Mouse (Mus musculus) liver, adult 2 months (tissue): ENCODE data around the gene Kif22. TPM values are rescaled to one million over a fixed set of nuclear protein-coding genes. Genes with fewer than 3 reads are reported as not detected.

Source experiments
- DNase-seq: peaks from one replicate; pipeline ENCODE4 v3.0.0-alpha.2; 2011; ENCODE audit warnings: low read depth, low spot score; ENCODE audit errors: extremely low read depth
- H3K27ac ChIP-seq: fragments of 200-500 bp; replicated peaks from 2 replicates; pipeline ENCODE4 v1.5.1; 2012; ENCODE audit warnings: low read depth, mild to moderate bottlenecking, control low read depth, inconsistent platforms, low read length; ENCODE audit not compliant: insufficient read depth
- H3K27me3 ChIP-seq: fragments of 200-500 bp; 2 replicates; pipeline ENCODE4 v1.6.1; 2012; ENCODE audit warnings: mild to moderate bottlenecking, moderate library complexity, low read length, inconsistent platforms; ENCODE audit not compliant: control insufficient read depth, insufficient read depth
- H3K36me3 ChIP-seq: fragments of 200-500 bp; 2 replicates; pipeline ENCODE4 v1.6.1; 2012; ENCODE audit warnings: low read length, inconsistent platforms; ENCODE audit not compliant: control insufficient read depth, insufficient read depth
- H3K4me1 ChIP-seq: fragments of 200-500 bp; 2 replicates; pipeline ENCODE4 v1.6.1; 2011; ENCODE audit warnings: low read length; ENCODE audit not compliant: control insufficient read depth, insufficient read depth
- H3K4me3 ChIP-seq: fragments of 200-500 bp; 2 replicates; pipeline ENCODE4 v1.5.1; 2011; ENCODE audit warnings: low read depth, mild to moderate bottlenecking, control low read depth, low read length, moderate library complexity; ENCODE audit not compliant: insufficient read depth
- H3K79me2 ChIP-seq: fragments of 200-500 bp; 2 replicates; pipeline ENCODE4 v1.6.1; 2012; ENCODE audit warnings: inconsistent platforms, mild to moderate bottlenecking, low read length, moderate library complexity; ENCODE audit not compliant: control insufficient read depth, insufficient read depth
- H3K9ac ChIP-seq: fragments of 200-500 bp; 2 replicates; pipeline ENCODE4 v1.6.1; 2012; ENCODE audit warnings: low read depth, mild to moderate bottlenecking, control low read depth, inconsistent platforms, low read length
- CTCF ChIP-seq: fragments of 200-500 bp; IDR thresholded peaks from 2 replicates; pipeline ENCODE4 v1.5.1; 2011; ENCODE audit warnings: low read depth, low read length, control low read depth
- POLR2A ChIP-seq: fragments of 200-500 bp; IDR thresholded peaks from 2 replicates; pipeline ENCODE4 v1.6.1; 2011; ENCODE audit warnings: low read length, control low read depth; ENCODE audit not compliant: insufficient read depth; ENCODE audit errors: extremely low read depth
- WGBS: fragments of 180-500 bp; shearing (Covaris S2); methylation state at CpG from one replicate; pipeline ENCODE4 v1.1.7; 2018; 5-methylcytosine and 5-hydroxymethylcytosine counted together
- polyA plus RNA-seq: library from polyadenylated mRNA; depleted of rRNA; stranded (reverse); fragments of >200 nt; gene quantifications from 2 replicates; pipeline ENCODE4 v1.2.3, GENCODE M21; 2012
- total RNA-seq: library from RNA; depleted of rRNA; stranded (reverse); fragments of >200 nt; gene quantifications from 2 replicates; pipeline ENCODE4 v1.2.3, GENCODE M21; 2014

The Kif22 gene
- total and polyA plus RNA-seq, 2 experiments = 0.37 to 0.44 TPM

DNA sequence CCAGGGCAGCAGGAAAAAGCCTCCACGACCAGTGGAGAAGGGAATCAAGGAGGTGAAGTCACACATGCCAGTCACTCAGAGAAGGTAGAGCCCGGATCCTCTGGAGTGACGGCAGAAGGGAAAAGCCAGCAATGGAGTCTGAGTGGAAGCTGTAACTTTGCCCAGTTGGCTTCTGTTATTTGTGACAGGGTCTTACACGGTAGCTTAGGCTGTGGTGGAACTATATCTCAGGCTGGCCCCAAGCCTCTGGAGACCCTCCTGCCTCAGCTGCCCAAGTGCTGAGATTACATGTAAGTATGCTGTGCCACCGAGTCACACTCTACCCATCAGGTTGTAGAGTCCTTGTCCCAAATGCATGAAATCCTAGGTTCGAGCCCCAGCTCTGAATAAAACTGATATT is 28.9 kb downstream of the Kif22 start:
- no peak for TF ChIP-seq POLR2A
- H3K9ac ChIP-seq = no peak overlapping the region
- H3K36me3 ChIP-seq = no peaks in the 10 kb centered on the region
- peaks cover 16% of the 10 kb centered on the region; the same call in 1 of the 2 replicates for H3K79me2 ChIP-seq
- H3K4me1 ChIP-seq = peaks cover 39% of the 10 kb centered on the region
- no peak for DNase-seq
- no peaks in the 10 kb centered on the region for H3K27me3 ChIP-seq
- no peak overlapping the region for H3K27ac ChIP-seq
- H3K4me3 ChIP-seq = no peak overlapping the region
- WGBS = 85% methylated on average over 6 of the region's 6 CpGs

DNA sequence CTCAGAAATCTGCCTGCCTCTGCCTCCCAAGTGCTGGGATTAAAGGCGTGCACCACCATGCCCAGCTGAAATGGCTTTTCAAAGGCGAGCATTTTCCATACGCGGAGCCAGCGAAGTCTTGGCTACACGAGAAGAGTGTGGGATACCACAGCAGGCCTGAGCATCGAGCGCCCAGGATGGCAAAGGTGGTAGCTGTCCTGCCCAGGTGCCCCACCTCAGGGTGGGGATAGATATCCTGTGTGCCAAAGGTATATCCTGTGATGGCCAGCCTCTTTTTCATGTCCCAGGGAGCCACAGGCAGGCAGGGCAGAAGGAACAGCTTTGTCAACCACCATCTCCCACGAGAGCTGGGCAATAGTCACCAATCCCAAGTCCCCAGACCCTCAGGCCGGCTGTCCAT is 29.4 kb downstream of the Kif22 start:
- 95% methylated on average over 10 of the region's 10 CpGs for WGBS
- H3K27me3 ChIP-seq = no peaks in the 10 kb centered on the region
- H3K27ac ChIP-seq = no peak overlapping the region
- DNase-seq = no peak
- no peak for TF ChIP-seq CTCF
- TF ChIP-seq POLR2A = no peak
- H3K4me1 ChIP-seq = peaks cover 41% of the 10 kb centered on the region
- no peak overlapping the region for H3K4me3 ChIP-seq
- peaks cover 16% of the 10 kb centered on the region; the same call in 1 of the 2 replicates for H3K79me2 ChIP-seq
- H3K9ac ChIP-seq = no peak overlapping the region
- no peaks in the 10 kb centered on the region for H3K36me3 ChIP-seq

DNA sequence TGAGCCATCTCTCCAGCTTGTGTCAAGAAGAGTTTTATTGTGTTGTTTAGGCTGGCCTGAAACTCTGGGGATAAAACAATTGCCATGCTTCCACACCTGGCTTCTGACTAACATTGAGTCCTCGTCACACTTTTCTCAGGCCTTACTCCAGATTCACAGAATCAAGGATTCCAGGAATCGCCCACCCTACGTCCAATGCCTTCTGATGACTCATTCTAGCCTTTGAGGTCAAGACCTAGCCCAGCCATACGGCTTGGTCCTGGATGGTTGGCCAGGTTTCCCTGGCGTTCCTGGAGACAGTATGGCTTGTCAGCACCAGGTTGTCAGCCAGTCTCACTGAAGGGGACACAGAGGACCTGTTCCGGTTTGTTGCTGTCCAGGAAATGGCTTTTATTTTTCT is 29.9 kb downstream of the Kif22 start:
- TF ChIP-seq CTCF (no peak), POLR2A (no peak)
- Histone ChIP-seq H3K79me2 (peaks cover 16% of the 10 kb centered on the region; the same call in 1 of the 2 replicates), H3K36me3 (no peaks in the 10 kb centered on the region), H3K4me3 (no peak overlapping the region), H3K27me3 (no peaks in the 10 kb centered on the region), H3K9ac (no peak overlapping the region), H3K4me1 (peaks cover 37% of the 10 kb centered on the region), H3K27ac (no peak overlapping the region)
- DNase-seq = no peak
- 84% methylated on average over 6 of the region's 6 CpGs for WGBS

DNA sequence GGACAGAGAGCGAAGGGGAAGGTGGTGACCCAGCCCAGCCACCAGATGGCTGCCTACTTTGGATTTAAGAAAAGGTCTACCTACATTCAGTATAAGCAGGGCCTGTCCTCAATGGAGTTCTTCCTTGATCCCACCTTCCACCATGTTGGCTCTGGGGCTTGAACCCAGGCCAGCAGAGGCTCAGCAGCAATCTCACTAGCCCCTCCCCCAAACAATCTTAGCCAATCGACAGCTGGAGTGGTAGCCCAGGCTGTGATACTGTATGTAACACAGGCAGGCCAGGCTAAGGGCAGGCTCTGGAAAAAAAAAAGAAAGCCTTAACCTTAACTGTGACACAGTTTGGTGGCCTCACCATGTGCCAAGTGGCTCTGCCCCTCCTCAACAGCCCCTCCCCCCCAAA is 30.6 kb downstream of the Kif22 start:
- Histone ChIP-seq H3K27ac (no peak overlapping the region), H3K4me1 (peaks cover 39% of the 10 kb centered on the region)
- 87% methylated on average over 2 of the region's 2 CpGs for WGBS

DNA sequence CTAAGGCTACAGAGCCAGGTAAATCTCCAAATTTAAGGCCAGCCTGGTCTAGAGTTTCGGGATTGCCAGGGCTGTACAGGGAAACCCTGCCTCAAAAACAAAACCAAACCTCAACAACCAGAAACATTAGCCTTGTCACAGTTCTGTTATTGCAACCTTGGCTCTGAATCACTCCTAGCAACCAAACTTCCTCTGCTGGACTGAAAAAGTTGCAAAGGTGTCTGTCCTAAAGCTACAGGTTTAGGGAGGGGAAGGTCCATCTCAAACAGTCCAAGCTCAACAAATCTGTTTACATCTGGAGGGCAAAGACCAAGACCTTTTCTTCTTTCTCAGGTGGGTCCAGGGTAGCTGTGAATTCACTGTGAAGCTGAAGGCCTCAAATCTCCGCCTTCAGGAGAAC is 31.2 kb downstream of the Kif22 start:
- H3K36me3 ChIP-seq = no peaks in the 10 kb centered on the region
- peaks cover 16% of the 10 kb centered on the region; the same call in 1 of the 2 replicates for H3K79me2 ChIP-seq
- H3K9ac ChIP-seq = no peak overlapping the region
- H3K27ac ChIP-seq = peak overlapping the region; percentile 5
- peak; percentile 53 for DNase-seq
- 94% methylated on average over 2 of the region's 2 CpGs for WGBS
- H3K4me1 ChIP-seq = peaks cover 36% of the 10 kb centered on the region
- no peak overlapping the region for H3K4me3 ChIP-seq
- no peak for TF ChIP-seq CTCF
- no peaks in the 10 kb centered on the region for H3K27me3 ChIP-seq

More for the DNA sequence above, 30.6 kb downstream of the Kif22 start:
- H3K4me3 ChIP-seq = no peak overlapping the region
- no peak for DNase-seq
- TF ChIP-seq CTCF (no peak), POLR2A (no peak)
- H3K36me3 ChIP-seq = no peaks in the 10 kb centered on the region
- H3K9ac ChIP-seq = no peak overlapping the region
- no peaks in the 10 kb centered on the region for H3K27me3 ChIP-seq
- peaks cover 16% of the 10 kb centered on the region; the same call in 1 of the 2 replicates for H3K79me2 ChIP-seq

DNA sequence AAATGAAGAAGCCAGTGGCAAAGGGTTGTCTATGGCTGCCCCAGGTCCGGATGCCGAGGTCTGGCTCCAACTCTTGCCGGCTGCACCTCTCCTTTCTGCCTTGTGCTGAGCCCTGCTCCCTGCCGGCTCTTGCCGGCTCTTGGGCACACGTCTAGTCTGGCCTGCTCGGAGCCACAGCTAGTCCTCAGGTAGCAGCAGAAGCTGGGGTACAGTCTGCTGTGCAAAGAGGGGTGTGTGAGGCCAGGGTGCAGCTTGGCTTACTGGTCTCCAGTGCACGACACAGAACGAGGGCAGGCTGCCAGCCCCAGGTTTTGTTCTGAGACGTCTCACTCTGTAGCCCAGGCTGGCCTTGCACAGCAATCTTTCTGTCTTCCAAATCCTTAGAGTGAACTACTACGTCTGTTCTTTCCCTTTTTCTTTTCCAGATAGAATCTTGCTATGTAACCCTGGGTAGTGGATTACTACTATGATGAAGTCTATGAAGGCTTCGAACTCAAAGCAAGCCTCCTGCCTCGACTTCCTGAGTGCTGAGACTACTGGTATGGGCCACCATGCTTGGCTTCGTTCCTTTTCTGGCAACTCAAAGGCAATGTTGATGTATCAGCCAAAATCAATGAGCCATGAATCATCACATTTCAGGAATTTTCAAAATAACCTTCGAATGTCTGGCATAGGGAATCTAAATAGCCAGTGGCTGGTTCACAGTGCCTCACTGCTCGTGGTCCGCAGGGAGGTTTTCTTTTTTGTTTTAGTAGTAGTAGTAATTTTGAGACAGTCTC is 32.8 kb downstream of the Kif22 start:
- H3K27me3 ChIP-seq = no peaks in the 10 kb centered on the region
- peak; percentile 77 for DNase-seq
- H3K36me3 ChIP-seq = no peaks in the 10 kb centered on the region
- peaks cover 31% of the 10 kb centered on the region for H3K4me1 ChIP-seq
- no peak overlapping the region for H3K9ac ChIP-seq
- peaks cover 16% of the 10 kb centered on the region; the same call in 1 of the 2 replicates for H3K79me2 ChIP-seq
- H3K27ac ChIP-seq = peak overlapping the region; percentile 61
- TF ChIP-seq CTCF = no peak
- TF ChIP-seq POLR2A = no peak
- 60% methylated on average over 17 of the region's 17 CpGs for WGBS
- H3K4me3 ChIP-seq = no peak overlapping the region
